In the genomic region with DNA sequence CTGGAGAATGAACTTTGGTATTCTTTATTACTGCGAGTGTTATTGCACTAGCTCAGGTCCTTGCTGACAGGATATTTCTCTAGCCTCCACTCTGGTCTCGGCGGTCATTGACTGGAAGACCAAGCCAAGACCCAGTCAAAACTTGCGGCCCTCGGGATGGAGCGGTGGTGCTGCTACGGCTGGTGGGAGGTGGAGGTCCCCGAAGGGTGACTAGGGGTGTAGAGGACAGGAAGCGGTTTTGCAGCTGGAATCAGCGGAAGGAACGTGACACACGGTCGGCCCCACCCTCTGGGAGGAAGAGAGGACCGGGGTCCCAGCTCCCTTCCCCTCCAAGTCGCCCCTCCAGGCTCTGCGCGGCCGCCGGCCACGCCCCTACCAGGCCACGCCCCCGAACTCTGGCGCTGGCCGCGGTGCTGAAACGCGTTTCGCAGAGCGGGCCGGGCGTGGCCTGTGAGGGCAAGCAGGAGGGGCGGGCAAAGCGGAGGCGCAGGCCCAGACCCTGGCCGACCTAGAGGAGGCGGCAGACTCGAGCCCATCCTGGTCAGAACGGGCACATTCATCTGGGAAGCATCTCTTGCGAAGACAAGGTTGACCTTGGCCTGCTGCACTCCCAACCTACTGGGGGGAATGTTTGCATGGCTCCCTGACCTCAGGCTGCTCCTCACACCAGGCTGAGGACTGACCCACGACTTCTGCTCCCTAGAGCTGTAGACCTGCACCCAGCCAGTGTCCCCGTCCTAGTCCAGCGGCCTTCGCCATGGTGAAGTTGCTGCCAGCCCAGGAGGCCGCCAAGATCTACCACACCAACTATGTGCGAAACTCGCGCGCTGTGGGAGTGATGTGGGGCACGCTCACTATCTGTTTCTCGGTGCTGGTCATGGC, we compare ENCODE assay signal across 8 mouse cellular contexts. TPM values are rescaled to one million over a fixed set of nuclear protein-coding genes. Genes with fewer than 3 reads are reported as not detected.
A peak's percentile ranks its signal among the peaks of the same experiment; 100 is the strongest.
DNase-seq lines count a peak whose midpoint lies in the region; ATAC-seq and TF ChIP-seq lines count a peak whose summit lies in the region.

A gene (plus strand): TSS at position 398 of the 882 bp plus-strand sequence.

- H3K4me1 ChIP-seq in MEL (ENCODE audit: control insufficient read depth in 1 of 2, insufficient read depth in 2 of 2, low read length in 2 of 2) = no peaks in the 10 kb centered on the region
- H3K4me1 ChIP-seq in heart, embryonic 15.5 days (replicated peaks) = peaks cover 8% of the 10 kb centered on the region
- H3K4me1 ChIP-seq in limb, embryonic 14.5 days (ENCODE audit: control insufficient read depth, insufficient read depth, low read length) = peaks cover 9% of the 10 kb centered on the region; the same call in 1 of the 2 replicates

- H3K9ac ChIP-seq in MEL (ENCODE audit: control insufficient read depth, low read depth, low read length, poor library complexity, severe bottlenecking) = no peak within 1 kb of the TSS
- H3K9ac ChIP-seq in heart, embryonic 15.5 days = no peak within 1 kb of the TSS
- H3K9ac ChIP-seq in limb, embryonic 14.5 days (ENCODE audit: low read depth, low read length, severe bottlenecking) = no peak within 1 kb of the TSS

- H3K27me3 ChIP-seq in MEL (ENCODE audit: control insufficient read depth in 1 of 2, insufficient read depth in 2 of 2, low read length in 2 of 2) = no peaks in the 10 kb centered on the region; a peak in 1 of 4 replicates
- H3K27me3 ChIP-seq in heart, embryonic 15.5 days = peaks cover 7% of the 10 kb centered on the region; the same call in 1 of the 2 replicates
- no peaks in the 10 kb centered on the region for H3K27me3 ChIP-seq in limb, embryonic 14.5 days (ENCODE audit: control insufficient read depth, insufficient read depth, low read length)

- no peaks in the 10 kb centered on the region for H3K9me3 ChIP-seq in MEL (replicated peaks; ENCODE audit: insufficient read depth, low read length)
- no peaks in the 10 kb centered on the region for H3K9me3 ChIP-seq in heart, embryonic 15.5 days (replicated peaks)
- no peaks in the 10 kb centered on the region for H3K9me3 ChIP-seq in limb, embryonic 14.5 days (ENCODE audit: control insufficient read depth, low read length)

- no peak for TF ChIP-seq EP300 in MEL (IDR thresholded peaks at IDR 0.05; ENCODE audit: low read depth in 1 of 2, low read length in 2 of 2)

- TF ChIP-seq RAD21 in MEL (IDR thresholded peaks at IDR 0.05; ENCODE audit: low read depth, low read length) = no peak

- TF ChIP-seq CTCF in MEL (IDR thresholded peaks at IDR 0.05 in 2 of 3, conservative IDR thresholded peaks at IDR 0.05 in 1 of 3; ENCODE audit: control insufficient read depth in 1 of 3, insufficient read depth in 1 of 3, low read depth in 2 of 3, low read length in 3 of 3, poor library complexity in 1 of 3, severe bottlenecking in 1 of 3) = 0 out of 6 replicates have a peak, but pooled peaks of 1 of the 3 experiments have one; percentile 1

- peak within 1 kb of the TSS; percentile 59 for H3K4me2 ChIP-seq in heart, embryonic 15.5 days
- H3K4me2 ChIP-seq in limb, embryonic 14.5 days (replicated peaks; ENCODE audit: low read depth, low read length, severe bottlenecking) = peak within 1 kb of the TSS; percentile 45

- H3K4me3 ChIP-seq in MEL (ENCODE audit: control insufficient read depth in 1 of 2, insufficient read depth in 1 of 2, low read depth in 2 of 2, low read length in 2 of 2) = no peak within 1 kb of the TSS
- peak within 1 kb of the TSS; percentile 31 for H3K4me3 ChIP-seq in heart, embryonic 15.5 days
- peak within 1 kb of the TSS; percentile 19 for H3K4me3 ChIP-seq in limb, embryonic 14.5 days (replicated peaks; ENCODE audit: low read length)

- H3K27ac ChIP-seq in MEL (ENCODE audit: control insufficient read depth, low read depth, low read length) = no peak within 1 kb of the TSS
- no peak within 1 kb of the TSS for H3K27ac ChIP-seq in heart, embryonic 15.5 days
- H3K27ac ChIP-seq in limb, embryonic 14.5 days (replicated peaks; ENCODE audit: low read depth, low read length) = no peak within 1 kb of the TSS

- peak; percentile 66 for DNase-seq in gastrocnemius, postnatal 10 days
- no peak for DNase-seq in gastrocnemius, adult 8-10 months (ENCODE audit: low spot score in 2 of 2)
- DNase-seq in MEL (ENCODE audit: low read depth, low spot score) = peak; percentile 62
- DNase-seq in limb, embryonic 14.5 days (ENCODE audit: low spot score) = peak; percentile 35
- peak; percentile 8 to 19 for DNase-seq in natural killer cell, adult 2 months (ENCODE audit: low spot score in 2 of 2)
- DNase-seq in yolk sac, embryonic 10.5 days (ENCODE audit: low spot score) = peak; percentile 53

- H3K79me2 ChIP-seq in MEL (ENCODE audit: control insufficient read depth, insufficient read depth, low read length, poor library complexity) = no peaks in the 10 kb centered on the region

- ATAC-seq in common myeloid progenitor, adult 5-6 weeks (replicated peaks; ENCODE audit: low read depth, poor library complexity, severe bottlenecking) = peak; percentile 81
- peak; percentile 54 for ATAC-seq in heart, embryonic 15.5 days (replicated peaks; ENCODE audit: insufficient number of reproducible peaks, insufficient read depth, low FRiP score, low read depth)
- ATAC-seq in limb, embryonic 14.5 days (ENCODE audit: low FRiP score, low read depth) = peak; percentile 68

- WGBS in heart, embryonic 15.5 days = 16% methylated on average over 50 of the region's 50 CpGs
- 18% methylated on average over 45 of the region's 50 CpGs for WGBS in limb, embryonic 14.5 days

- H3K36me3 ChIP-seq in MEL (ENCODE audit: control insufficient read depth in 1 of 2, insufficient read depth in 2 of 2, low read length in 2 of 2) = no peaks in the 10 kb centered on the region
- H3K36me3 ChIP-seq in heart, embryonic 15.5 days = no peaks in the 10 kb centered on the region
- no peaks in the 10 kb centered on the region for H3K36me3 ChIP-seq in limb, embryonic 14.5 days (ENCODE audit: control insufficient read depth, insufficient read depth, low read length)

- no peak for TF ChIP-seq POLR2A in MEL (IDR thresholded peaks at IDR 0.05; ENCODE audit: control insufficient read depth in 1 of 2, insufficient read depth in 1 of 2, low read depth in 1 of 2, low read length in 2 of 2, poor library complexity in 1 of 2)
- no peak for TF ChIP-seq POLR2A in limb, embryonic 14.5 days (IDR thresholded peaks at IDR 0.05; ENCODE audit: borderline replicate concordance, extremely low read depth, insufficient read depth, insufficient read length)

TF ChIP-seq in MEL, 35 proteins besides CTCF, POLR2A, EP300 and RAD21:
- TF ChIP-seq SIN3A (IDR thresholded peaks at IDR 0.05; ENCODE audit: low read length) (peak; percentile 87), MXI1 (IDR thresholded peaks at IDR 0.05; ENCODE audit: low read depth, low read length) (peak; percentile 89), ZKSCAN1 (IDR thresholded peaks at IDR 0.05; ENCODE audit: low read depth, low read length) (no peak)

RNA-seq across cellular contexts. Expression of the gene that starts here (rescaled TPM):
- total RNA-seq in gastrocnemius, postnatal 10 days (2021) = not detected
- not detected for total RNA-seq in gastrocnemius, adult 8-10 months (2022)
- not detected in 2 replicates for total RNA-seq in MEL (2012; rRNA removed)
- polyA plus RNA-seq in MEL (2012; ENCODE audit: insufficient read depth in 1 of 2, insufficient read length in 2 of 2, low read depth in 1 of 2, low replicate concordance in 2 of 2, missing spikeins in 1 of 2) = under 1 TPM in 1 of 2 experiments, not detected in 1; 0.19 TPM
- total RNA-seq in common myeloid progenitor, adult 5-6 weeks (2017) = not detected in 2 replicates
- polyA plus RNA-seq in heart, embryonic 15.5 days (2015; fragmentation: Nextera tagmentation; extraction: Ambion mirVana) = 0.15 and 0.42 TPM in 2 replicates
- polyA plus RNA-seq in limb, embryonic 14.5 days (2012; rRNA removed) = 0.05 TPM in 1 of 2 replicates, not detected in the other
- polyA plus RNA-seq in limb, embryonic 14.5 days (2014; fragmentation: Nextera tagmentation; extraction: Ambion mirVana) = 0.17 and 0.53 TPM in 2 replicates

Comparison
In these comparisons a context has a peak if more than half of its experiments do, and no peak if none do; other contexts are left out.
1. Peak in DNase-seq in gastrocnemius, postnatal 10 days; RNA of the gene not detected or under 1 TPM.
2. Peak in DNase-seq in MEL; RNA of the gene not detected or under 1 TPM.
3. Peak in ATAC-seq in common myeloid progenitor, adult 5-6 weeks; RNA of the gene not detected or under 1 TPM.
4. Peak in ATAC-seq, H3K4me3 ChIP-seq and H3K4me2 ChIP-seq in heart, embryonic 15.5 days; RNA of the gene not detected or under 1 TPM.
5. Peak in DNase-seq, ATAC-seq, H3K4me3 ChIP-seq and H3K4me2 ChIP-seq in limb, embryonic 14.5 days; RNA of the gene not detected or under 1 TPM.
6. DNase-seq: peak in natural killer cell, adult 2 months (2 of 2) and yolk sac, embryonic 10.5 days (single experiment); none in gastrocnemius, adult 8-10 months (0 of 2).
7. Peak in every context shown above with its lines, with median percentiles within 50 percentile points of each other: ATAC-seq.